Mouse (Mus musculus) ES-E14 (cell line): ENCODE measurements at regions not wholly inside any gene's neighbourhood (a gene's known extent, or its start where the extent isn't known, plus 50 kb on each side); places are given as distances from the start of the nearest gene placed in this dataset.

Source experiments
- DNase-seq: peaks from one replicate; pipeline ENCODE4 v3.0.0-alpha.2; 2013; ENCODE audit warnings: low read depth, low spot score
- H3K27ac ChIP-seq: 2 replicates; pipeline ENCODE4 v1.5.1; 2012; ENCODE audit warnings: low read depth, mild to moderate bottlenecking, low read length, moderate library complexity, mixed read lengths; ENCODE audit not compliant: poor library complexity, insufficient read depth, severe bottlenecking
- H3K36me3 ChIP-seq: 2 replicates; pipeline ENCODE4 v1.6.1; 2012; ENCODE audit warnings: mild to moderate bottlenecking, low read length, moderate library complexity, mixed read lengths; ENCODE audit not compliant: control insufficient read depth, poor library complexity, insufficient read depth, severe bottlenecking
- H3K4me1 ChIP-seq, 2 experiments: fragments of 150-350 bp in 1 of 2; sonication (generic) in 1 of 2; 2 replicates each; pipeline ENCODE4 v1.6.1; 2012; ENCODE audit warnings: low read length in 2 of 2, mild to moderate bottlenecking in 1 of 2, mixed read lengths in 1 of 2; ENCODE audit not compliant: control insufficient read depth in 2 of 2, insufficient read depth in 2 of 2, poor library complexity in 1 of 2
- H3K4me3 ChIP-seq, 2 experiments: fragments of 150-350 bp in 1 of 2; sonication (generic) in 1 of 2; 2 replicates each; pipeline ENCODE4 v1.5.1; 2012; ENCODE audit warnings: low read length in 2 of 2, low read depth in 1 of 2, mild to moderate bottlenecking in 1 of 2, mixed read lengths in 1 of 2; ENCODE audit not compliant: insufficient read depth in 1 of 2, poor library complexity in 1 of 2, severe bottlenecking in 1 of 2
- H3K9ac ChIP-seq: 2 replicates; pipeline ENCODE4 v1.6.1; 2012; ENCODE audit warnings: low read depth, mild to moderate bottlenecking, low read length, mixed read lengths; ENCODE audit not compliant: poor library complexity, insufficient read depth, severe bottlenecking
- H3K9me3 ChIP-seq: fragments of 150-350 bp; sonication (generic); 2 replicates; pipeline ENCODE4 v1.6.1; 2012; ENCODE audit warnings: low read depth, mild to moderate bottlenecking, low read length; ENCODE audit not compliant: control insufficient read depth, insufficient read depth
- CHD2 ChIP-seq: IDR thresholded peaks from 2 replicates; pipeline ENCODE4 v1.6.1; 2014; ENCODE audit warnings: mild to moderate bottlenecking, low read depth, low read length, inconsistent platforms
- HCFC1 ChIP-seq: IDR thresholded peaks from 2 replicates; pipeline ENCODE4 v1.6.1; 2012; ENCODE audit warnings: low read length, inconsistent platforms, borderline replicate concordance; ENCODE audit not compliant: insufficient read depth
- MAFK ChIP-seq: IDR thresholded peaks from 2 replicates; pipeline ENCODE4 v1.6.1; 2014; ENCODE audit warnings: mild to moderate bottlenecking, low read depth, low read length, inconsistent platforms; ENCODE audit not compliant: insufficient read depth
- ZC3H11A ChIP-seq: IDR thresholded peaks from 2 replicates; pipeline ENCODE4 v1.6.1; 2012; ENCODE audit warnings: low read depth, mild to moderate bottlenecking, inconsistent platforms, low read length, borderline replicate concordance
- ZNF384 ChIP-seq: IDR thresholded peaks from 2 replicates; pipeline ENCODE4 v1.6.1; 2012; ENCODE audit warnings: low read depth, low read length, inconsistent platforms
- in situ Hi-C, 2 experiments: fragments of 600-800 bp; cut with MboI; formaldehyde crosslinking; loops; one replicate each; pipeline ENCODE4 v1.15.1; 2025; ENCODE audit warnings: low sequenced_read_pairs in 2 of 2, inconsistent platforms in 1 of 2; ENCODE audit not compliant: unreplicated experiment in 2 of 2

DNA sequence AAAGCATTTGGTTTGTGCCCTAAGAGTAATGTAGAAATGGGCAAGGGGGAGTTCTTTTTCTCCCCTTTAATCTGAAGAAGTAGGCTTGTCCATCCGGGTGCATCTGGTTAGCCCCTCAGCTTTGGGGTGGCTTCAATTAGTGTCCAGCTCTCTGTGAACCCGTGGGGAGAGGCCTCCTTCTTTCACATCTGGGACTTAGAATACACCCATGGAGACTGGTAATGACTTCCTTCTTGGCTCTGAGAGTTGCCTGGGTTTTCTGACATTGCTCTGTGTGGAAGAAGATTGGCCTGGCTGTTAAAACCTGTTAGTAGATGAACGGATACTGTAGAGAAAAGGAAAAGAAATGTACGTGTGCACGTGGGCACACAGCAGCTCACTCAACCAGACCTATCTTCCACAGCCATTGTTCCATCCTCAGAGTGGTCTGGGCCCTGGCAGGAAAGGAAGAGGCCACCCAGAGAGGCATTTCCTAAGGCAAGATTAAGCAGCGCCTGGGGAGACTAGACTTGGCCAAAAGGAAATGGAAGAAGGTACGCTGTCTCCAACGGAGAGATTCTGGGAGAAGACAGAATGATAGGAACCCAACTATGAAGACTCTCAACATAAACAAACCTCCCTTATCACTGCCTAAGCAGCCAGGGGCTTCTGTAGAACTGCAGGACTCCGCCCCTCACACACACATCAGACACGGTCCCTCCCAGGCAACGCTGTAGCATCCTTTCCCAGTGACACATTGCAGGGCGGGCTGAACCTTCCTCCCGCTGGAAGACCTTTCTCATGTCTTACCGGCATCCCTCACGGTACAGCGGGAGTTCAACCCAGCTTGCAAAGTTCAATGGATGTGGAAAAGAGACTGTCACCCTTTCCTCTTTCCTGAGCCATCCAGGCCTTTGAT, 372.4 kb downstream of the Foxo1 start:
- TF ChIP-seq MAFK (no peak), ZNF384 (no peak), CHD2 (no peak), HCFC1 (no peak), ZC3H11A (no peak)
- Histone ChIP-seq H3K9ac (no peak overlapping the region), H3K4me3 (no peak overlapping the region), H3K9me3 (no peaks in the 10 kb centered on the region), H3K4me1 (peaks cover 0 to 6% of the 10 kb centered on the region in 2 experiments; a peak in 1 of 4 replicates), H3K36me3 (no peaks in the 10 kb centered on the region), H3K27ac (no peak overlapping the region)
- in situ Hi-C loops: no loop called here
- no peak for DNase-seq

DNA sequence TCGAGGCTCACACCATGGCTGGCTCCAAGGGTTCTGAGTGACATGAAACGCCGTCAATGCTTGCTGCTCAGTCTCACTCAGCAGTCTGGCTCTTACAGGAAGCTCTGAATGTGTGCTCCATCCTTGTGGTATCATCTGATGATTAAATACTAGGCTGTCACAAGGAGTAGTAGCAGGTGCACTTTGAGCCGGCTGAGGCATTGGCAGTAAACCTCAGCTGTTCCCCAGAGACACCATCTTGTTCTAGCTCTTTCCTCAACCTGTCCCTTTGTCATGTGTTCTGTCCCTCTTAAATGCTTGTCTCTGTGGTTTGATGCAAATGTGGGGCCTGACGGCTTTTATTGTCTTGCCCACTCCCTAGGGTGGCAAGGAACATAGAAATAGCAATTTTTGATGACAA, 370.7 kb downstream of the Foxo1 start:
- H3K9ac ChIP-seq: no peak overlapping the region
- DNase-seq: no peak
- H3K4me3 ChIP-seq: no peak overlapping the region
- in situ Hi-C loops: no loop called here
- H3K9me3 ChIP-seq: no peaks in the 10 kb centered on the region
- TF ChIP-seq CHD2 (no peak), ZC3H11A (no peak), MAFK (no peak), HCFC1 (no peak)
- H3K36me3 ChIP-seq: no peaks in the 10 kb centered on the region
- H3K4me1 ChIP-seq: peaks cover 0 to 6% of the 10 kb centered on the region in 2 experiments; a peak in 1 of 4 replicates
- no peak overlapping the region for H3K27ac ChIP-seq

- Histone ChIP-seq H3K9ac (no peak overlapping the region), H3K9me3 (no peaks in the 10 kb centered on the region), H3K4me1 (peaks cover 0 to 3% of the 10 kb centered on the region in 2 experiments; a peak in 1 of 4 replicates), H3K4me3 (no peak overlapping the region), H3K36me3 (no peaks in the 10 kb centered on the region), H3K27ac (no peak overlapping the region)
- in situ Hi-C loops: no loop called here
- no peak for DNase-seq
- no peak for TF ChIP-seq MAFK
- TF ChIP-seq ZNF384: no peak
- TF ChIP-seq HCFC1: no peak
- no peak for TF ChIP-seq CHD2
- TF ChIP-seq ZC3H11A: no peak
Measured at GRCm38 (mm10) chr3:52634353-52634752, 366.2 kb downstream of the Foxo1 start.

GRCm38 (mm10) chr3:52633491-52634100, 365.5 kb downstream of the Foxo1 start:
- no peak for TF ChIP-seq HCFC1
- no peak overlapping the region for H3K4me3 ChIP-seq
- no peak for DNase-seq
- H3K9ac ChIP-seq: no peak overlapping the region
- no peaks in the 10 kb centered on the region for H3K36me3 ChIP-seq
- H3K27ac ChIP-seq: no peak overlapping the region
- no peaks in the 10 kb centered on the region for H3K4me1 ChIP-seq
- in situ Hi-C loops: no loop called here
- H3K9me3 ChIP-seq: no peaks in the 10 kb centered on the region
